Mouse (Mus musculus) stomach, postnatal 0 days (tissue): ENCODE measurements at regions not wholly inside any gene's neighbourhood (a gene's known extent, or its start where the extent isn't known, plus 50 kb on each side); places are given as distances from the start of the nearest gene placed in this dataset.

ENCODE experiments used
- ATAC-seq: fragments of 200-750 bp; cut with Nextera tagmentation; 2 replicates; pipeline ENCODE4 v1.8.0; 2017; ENCODE audit not compliant: low FRiP score, low TSS enrichment
- DNase-seq: peaks from one replicate; pipeline ENCODE4 v3.0.0-alpha.2; 2016; ENCODE audit warnings: low spot score
- H3K27ac ChIP-seq: fragments of 300-500 bp; sonication (generic); replicated peaks from 2 replicates; pipeline ENCODE4 v1.5.1; 2014; ENCODE audit warnings: mild to moderate bottlenecking, control low read depth
- H3K27me3 ChIP-seq: fragments of 300-500 bp; sonication (generic); 2 replicates; pipeline ENCODE4 v1.6.1; 2014; ENCODE audit warnings: low read length; ENCODE audit not compliant: control insufficient read depth, insufficient read depth
- H3K36me3 ChIP-seq: fragments of 300-500 bp; sonication (generic); 2 replicates; pipeline ENCODE4 v1.6.1; 2014; ENCODE audit warnings: low read length, mixed read lengths; ENCODE audit not compliant: control insufficient read depth, insufficient read depth
- H3K4me1 ChIP-seq: fragments of 300-500 bp; sonication (generic); replicated peaks from 2 replicates; pipeline ENCODE4 v1.6.1; 2014; ENCODE audit warnings: antibody characterized with exemption; ENCODE audit not compliant: control insufficient read depth, insufficient read depth
- H3K4me2 ChIP-seq: fragments of 300-500 bp; sonication (generic); replicated peaks from 2 replicates; pipeline ENCODE4 v1.6.1; 2014; ENCODE audit warnings: low read depth, mild to moderate bottlenecking, control low read depth, moderate library complexity
- H3K4me3 ChIP-seq: fragments of 300-500 bp; sonication (generic); 2 replicates; pipeline ENCODE4 v1.5.1; 2014; ENCODE audit warnings: low read depth, low read length, control low read depth
- H3K9ac ChIP-seq: fragments of 300-500 bp; sonication (generic); 2 replicates; pipeline ENCODE4 v1.6.1; 2014; ENCODE audit warnings: mild to moderate bottlenecking, low read length, control low read depth, mixed read lengths
- H3K9me3 ChIP-seq: fragments of 300-500 bp; sonication (generic); 2 replicates; pipeline ENCODE4 v1.6.1; 2016; ENCODE audit warnings: low read length; ENCODE audit not compliant: control insufficient read depth
- CTCF ChIP-seq: IDR thresholded peaks from 2 replicates; pipeline ENCODE4 v1.5.1; 2016; ENCODE audit warnings: antibody characterized with exemption, low read depth, mild to moderate bottlenecking, moderate library complexity
- EP300 ChIP-seq: optimal IDR thresholded peaks from 2 replicates; pipeline ENCODE3; 2016; ENCODE audit warnings: antibody characterized with exemption
- WGBS: fragments of 180-500 bp; shearing (Covaris S2); extraction: QIAGEN DNeasy Blood & Tissue Kit; methylation state at CpG from one replicate; pipeline ENCODE4 v1.1.7; 2014; 5-methylcytosine and 5-hydroxymethylcytosine counted together

- Histone ChIP-seq H3K9ac (no peak overlapping the region), H3K27ac (no peak overlapping the region), H3K27me3 (no peaks in the 10 kb centered on the region), H3K4me3 (no peak overlapping the region), H3K4me2 (no peak overlapping the region), H3K9me3 (no peaks in the 10 kb centered on the region), H3K36me3 (no peaks in the 10 kb centered on the region), H3K4me1 (no peaks in the 10 kb centered on the region)
- ATAC-seq (no peak), DNase-seq (no peak)
- WGBS = 74% methylated on average over 5 of the region's 5 CpGs
- TF ChIP-seq CTCF = no peak
- no peak for TF ChIP-seq EP300
Measured at GRCm38 (mm10) chr4:34148956-34149739, 99.2 kb upstream of the Spaca1 start.

GRCm38 (mm10) chr4:34151605-34152347 is 101.8 kb upstream of the Spaca1 start:
- H3K4me2 ChIP-seq = no peak overlapping the region
- H3K4me3 ChIP-seq = no peak overlapping the region
- H3K36me3 ChIP-seq = no peaks in the 10 kb centered on the region
- H3K4me1 ChIP-seq = no peaks in the 10 kb centered on the region
- H3K27me3 ChIP-seq = no peaks in the 10 kb centered on the region
- no peak overlapping the region for H3K27ac ChIP-seq
- ATAC-seq (no peak), DNase-seq (no peak)
- H3K9ac ChIP-seq = no peak overlapping the region
- WGBS = 47% methylated on average over 10 of the region's 10 CpGs
- TF ChIP-seq CTCF (no peak), EP300 (no peak)
- no peaks in the 10 kb centered on the region for H3K9me3 ChIP-seq

- H3K4me3 ChIP-seq = no peak overlapping the region
Measured at GRCm38 (mm10) chr4:34155501-34155900, 105.5 kb upstream of the Spaca1 start.

GRCm38 (mm10) chr4:34157818-34158511 is 108.0 kb upstream of the Spaca1 start:
- Histone ChIP-seq H3K36me3 (no peaks in the 10 kb centered on the region), H3K4me1 (no peaks in the 10 kb centered on the region), H3K9ac (no peak overlapping the region), H3K27me3 (no peaks in the 10 kb centered on the region), H3K4me2 (no peak overlapping the region), H3K27ac (no peak overlapping the region), H3K4me3 (no peak overlapping the region), H3K9me3 (no peaks in the 10 kb centered on the region)
- no peak for ATAC-seq
- WGBS = 74% methylated on average over 6 of the region's 6 CpGs
- no peak for DNase-seq
- TF ChIP-seq CTCF = no peak
- no peak for TF ChIP-seq EP300

More at GRCm38 (mm10) chr4:34155501-34155900, 105.5 kb upstream of the Spaca1 start:
- DNase-seq (no peak), ATAC-seq (no peak)
- H3K9ac ChIP-seq = no peak overlapping the region
- no peaks in the 10 kb centered on the region for H3K9me3 ChIP-seq
- H3K36me3 ChIP-seq = no peaks in the 10 kb centered on the region
- TF ChIP-seq EP300 (no peak), CTCF (no peak)
- H3K4me1 ChIP-seq = no peaks in the 10 kb centered on the region
- WGBS = 83% methylated on average over 6 of the region's 6 CpGs
- no peak overlapping the region for H3K27ac ChIP-seq
- no peak overlapping the region for H3K4me2 ChIP-seq
- no peaks in the 10 kb centered on the region for H3K27me3 ChIP-seq

- Histone ChIP-seq H3K4me1 (no peaks in the 10 kb centered on the region), H3K4me3 (no peak overlapping the region), H3K36me3 (no peaks in the 10 kb centered on the region), H3K27me3 (no peaks in the 10 kb centered on the region), H3K27ac (no peak overlapping the region), H3K4me2 (no peak overlapping the region), H3K9me3 (no peaks in the 10 kb centered on the region), H3K9ac (no peak overlapping the region)
- TF ChIP-seq CTCF (no peak), EP300 (no peak)
- 74% methylated on average over 4 of the region's 4 CpGs for WGBS
- no peak for DNase-seq
- ATAC-seq = no peak
Measured at GRCm38 (mm10) chr4:34171265-34171862, 121.4 kb upstream of the Spaca1 start.
